Mouse (Mus musculus): ENCODE data around the gene Hsp90ab1. TPM values are rescaled to one million over a fixed set of nuclear protein-coding genes. Genes with fewer than 3 reads are reported as not detected.

Gene Hsp90ab1
- total and polyA plus RNA-seq, 3 experiments, result 464 to 1,319 (median 1,183) TPM

GRCm38 (mm10) chr17:45518766-45519475 lies 54.1 kb downstream of the Hsp90ab1 start:
- WGBS, result 90% methylated on average over 12 of the region's 12 CpGs
- no peak for DNase-seq
- H3K27me3 ChIP-seq (ENCODE audit: control insufficient read depth, insufficient read depth, low read length), result no peaks in the 10 kb centered on the region
- no peak overlapping the region for H3K27ac ChIP-seq
- H3K9ac ChIP-seq (ENCODE audit: low read depth, low read length), result no peak overlapping the region
- H3K79me2 ChIP-seq (replicated peaks; ENCODE audit: control insufficient read depth, insufficient read depth, low read length), result no peaks in the 10 kb centered on the region
- H3K4me1 ChIP-seq (ENCODE audit: control insufficient read depth, insufficient read depth, low read length), result no peaks in the 10 kb centered on the region
- intact Hi-C loops (cut with DNase I), result no loop called here
- no peak overlapping the region for H3K4me3 ChIP-seq
- TF ChIP-seq POLR2A (IDR thresholded peaks at IDR 0.05; ENCODE audit: insufficient read depth, low read depth, low read length) (no peak), CTCF (IDR thresholded peaks at IDR 0.05) (no peak), EP300 (IDR thresholded peaks at IDR 0.05; ENCODE audit: insufficient read depth, low read depth, low read length) (no peak)
- no peaks in the 10 kb centered on the region for H3K36me3 ChIP-seq (ENCODE audit: control insufficient read depth, insufficient read depth, low read length)

Other genes with a start within 250 kb of the Hsp90ab1 start
- 10 to 100 TPM; 39.4 to 40.5 TPM for gene Cdc5l, start 139.5 kb downstream of the Hsp90ab1 start, total RNA-seq (2021)
- gene Cdc5l, start 139.5 kb downstream of the Hsp90ab1 start, polyA plus RNA-seq (2012; rRNA removed), result 7.3 and 14.3 TPM in 2 replicates
- under 1 TPM in 1 of 2 experiments, not detected in 1; 0.16 TPM for gene Spats1, start 97.9 kb downstream of the Hsp90ab1 start, total RNA-seq (2021)
- gene Spats1, start 97.9 kb downstream of the Hsp90ab1 start, polyA plus RNA-seq (2012; rRNA removed), result 0.38 TPM in 1 of 2 replicates, not detected in the other
- 10 to 100 TPM; 17.2 to 18.4 TPM for gene Aars2, start 66.4 kb downstream of the Hsp90ab1 start, total RNA-seq (2021)
- 17.6 and 18.2 TPM in 2 replicates for gene Aars2, start 66.4 kb downstream of the Hsp90ab1 start, polyA plus RNA-seq (2012; rRNA removed)
- not detected for gene Tcte1, start 49.8 kb downstream of the Hsp90ab1 start, total RNA-seq (2021)
- 0.09 and 0.90 TPM in 2 replicates for gene Tcte1, start 49.8 kb downstream of the Hsp90ab1 start, polyA plus RNA-seq (2012; rRNA removed)
- under 1 TPM in 1 of 2 experiments, not detected in 1; 0.07 TPM for gene Tmem151b, start 23.6 kb downstream of the Hsp90ab1 start, total RNA-seq (2021)
- gene Tmem151b, start 23.6 kb downstream of the Hsp90ab1 start, polyA plus RNA-seq (2012; rRNA removed), result 0.04 and 0.06 TPM in 2 replicates
- gene Nfkbie, start 17.6 kb downstream of the Hsp90ab1 start, total RNA-seq (2021), result 1 to 10 TPM; 1.1 TPM
- gene Nfkbie, start 17.6 kb downstream of the Hsp90ab1 start, polyA plus RNA-seq (2012; rRNA removed), result 1.6 and 2.2 TPM in 2 replicates
- gene Slc35b2, start 9.4 kb downstream of the Hsp90ab1 start, total RNA-seq (2021), result 10 to 100 TPM; 23.4 to 24.0 TPM
- gene Slc35b2, start 9.4 kb downstream of the Hsp90ab1 start, polyA plus RNA-seq (2012; rRNA removed), result 45.1 and 49.2 TPM in 2 replicates
- 10 to 100 TPM; 80.3 to 84.6 TPM for gene Slc29a1, start 26.3 kb upstream of the Hsp90ab1 start, total RNA-seq (2021)
- 160 and 184 TPM in 2 replicates for gene Slc29a1, start 26.3 kb upstream of the Hsp90ab1 start, polyA plus RNA-seq (2012; rRNA removed)
- gene Mymx, start 28.8 kb upstream of the Hsp90ab1 start, total RNA-seq (2021), result not detected
- not detected in 2 replicates for gene Mymx, start 28.8 kb upstream of the Hsp90ab1 start, polyA plus RNA-seq (2012; rRNA removed)
- gene Capn11, start 86.1 kb upstream of the Hsp90ab1 start, total RNA-seq (2021), result under 1 TPM in 1 of 2 experiments, not detected in 1; 0.59 TPM
- not detected in 2 replicates for gene Capn11, start 86.1 kb upstream of the Hsp90ab1 start, polyA plus RNA-seq (2012; rRNA removed)
- gene Mrpl14, start 113.1 kb upstream of the Hsp90ab1 start, total RNA-seq (2021), result 100 to 1,000 TPM; 149 to 161 TPM
- gene Mrpl14, start 113.1 kb upstream of the Hsp90ab1 start, polyA plus RNA-seq (2012; rRNA removed), result 133 and 170 TPM in 2 replicates
- 10 to 100 TPM; 81.8 to 90.1 TPM for gene Tmem63b, start 113.6 kb upstream of the Hsp90ab1 start, total RNA-seq (2021)
- gene Tmem63b, start 113.6 kb upstream of the Hsp90ab1 start, polyA plus RNA-seq (2012; rRNA removed), result 122 and 154 TPM in 2 replicates
- under 1 TPM in 1 of 2 experiments, not detected in 1; 0.66 TPM for gene 1600014C23Rik, start 160.6 kb upstream of the Hsp90ab1 start, total RNA-seq (2021)
- 0.88 TPM in 1 of 2 replicates, not detected in the other for gene 1600014C23Rik, start 160.6 kb upstream of the Hsp90ab1 start, polyA plus RNA-seq (2012; rRNA removed)